28 mouse cellular contexts compared by ENCODE assay signal in the genomic region with DNA sequence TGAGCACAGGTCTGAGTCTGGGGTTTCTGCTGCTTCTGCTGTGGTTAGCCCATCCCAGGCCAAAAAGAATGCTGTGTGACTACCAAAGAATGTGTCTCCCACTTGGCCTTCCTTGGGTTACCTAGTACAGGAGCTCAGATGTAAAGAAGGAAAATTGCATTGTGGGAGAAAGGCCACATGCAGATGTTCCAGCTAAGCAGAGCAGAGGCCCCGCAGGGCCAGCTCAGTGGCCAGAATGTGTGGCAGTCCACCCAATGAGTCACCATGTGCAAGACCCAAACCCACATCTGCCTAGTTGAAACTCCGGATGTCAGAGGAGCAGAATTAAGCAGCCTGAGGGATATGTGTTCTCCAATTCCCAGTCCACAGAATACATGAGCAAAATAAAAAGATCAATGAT. TPM values are rescaled to one million over a fixed set of nuclear protein-coding genes. Genes with fewer than 3 reads are reported as not detected.
"Had no signal": no experiment of that assay in that cellular context is flagged by ENCODE, and none has a peak within 500 bp of the region (broad histone marks: within the 10 kb centered on the region; RNA-seq: fewer than 3 reads in every experiment).

No protein-coding gene starts in this region.

- DNase-seq: liver, postnatal 0 days; lung, embryonic 14.5 days; lung, postnatal 10 days; lung, postnatal 4 days; retina, postnatal 1 day; right cerebral cortex, adult 18-20 months; right cerebral cortex, postnatal 25 days; right cerebral cortex, postnatal 4 days; thymus, adult 2 months; thymus, postnatal 25 days; thymus, postnatal 4 days had no signal

- H3K4me1 ChIP-seq: stomach, embryonic 15.5 days had no signal

- ATAC-seq: liver, postnatal 0 days; midbrain, embryonic 13.5 days; midbrain, embryonic 15.5 days had no signal

- H3K4me3 ChIP-seq: midbrain, embryonic 13.5 days; midbrain, embryonic 15.5 days; neural tube, embryonic 13.5 days; neural tube, embryonic 15.5 days; stomach, embryonic 15.5 days had no signal

- H3K4me2 ChIP-seq: lung, embryonic 14.5 days; midbrain, embryonic 11.5 days; midbrain, embryonic 13.5 days; midbrain, embryonic 15.5 days; neural tube, embryonic 13.5 days; neural tube, embryonic 15.5 days; stomach, embryonic 15.5 days had no signal

- H3K27me3 ChIP-seq: midbrain, embryonic 13.5 days; midbrain, embryonic 15.5 days; neural tube, embryonic 13.5 days; neural tube, embryonic 15.5 days; stomach, embryonic 15.5 days had no signal

- H3K36me3 ChIP-seq: midbrain, embryonic 15.5 days; stomach, embryonic 15.5 days had no signal

RNA-seq across cellular contexts. Expression of a gene that starts 4.5 kb away (rescaled TPM):
- total RNA-seq: monocyte, adult 5-6 weeks had no signal

RNA-seq across cellular contexts. Expression of a gene that starts 16.9 kb away (rescaled TPM):
- total RNA-seq: megakaryocyte, adult 5-6 weeks; megakaryocyte-erythroid progenitor cell, adult 5-6 weeks; midbrain, postnatal 0 days; monocyte, adult 5-6 weeks had no signal
- polyA plus RNA-seq: liver, postnatal 0 days; lung, embryonic 14.5 days; lung, embryonic 16.5 days; midbrain, embryonic 11.5 days; midbrain, embryonic 13.5 days; midbrain, embryonic 15.5 days; midbrain, postnatal 0 days; neural tube, embryonic 11.5 days; neural tube, embryonic 13.5 days; neural tube, embryonic 15.5 days; small intestine, adult 2 months; spleen, adult 2 months; stomach, embryonic 15.5 days; stomach, postnatal 0 days; testis, adult 2 months; thymus, adult 2 months; urinary bladder, adult 2 months had no signal
